Mouse (Mus musculus) hindbrain, embryonic 10.5 days (tissue): ENCODE measurements around the gene Adam12. TPM values are rescaled to one million over a fixed set of nuclear protein-coding genes. Genes with fewer than 3 reads are reported as not detected.
A peak's percentile ranks its signal among the peaks of the same experiment; 100 is the strongest.

Experiments
- DNase-seq: peaks from one replicate; pipeline ENCODE4 v3.0.0-alpha.2; 2017; ENCODE audit warnings: low spot score
- H3K27ac ChIP-seq: fragments of 300-500 bp; sonication (generic); 2 replicates; pipeline ENCODE4 v1.5.1; 2016; ENCODE audit warnings: mild to moderate bottlenecking, moderate library complexity
- H3K27me3 ChIP-seq: fragments of 300-500 bp; sonication (generic); 2 replicates; pipeline ENCODE4 v1.6.1; 2016; ENCODE audit warnings: mild to moderate bottlenecking; ENCODE audit not compliant: poor library complexity, insufficient read depth, severe bottlenecking
- H3K36me3 ChIP-seq: fragments of 300-500 bp; sonication (generic); 2 replicates; pipeline ENCODE4 v1.6.1; 2016; ENCODE audit warnings: mild to moderate bottlenecking, moderate library complexity
- H3K4me1 ChIP-seq: fragments of 300-500 bp; sonication (generic); replicated peaks from 2 replicates; pipeline ENCODE4 v1.6.1; 2016; ENCODE audit warnings: mild to moderate bottlenecking
- H3K4me3 ChIP-seq: fragments of 300-500 bp; sonication (generic); 2 replicates; pipeline ENCODE4 v1.5.1; 2016; ENCODE audit warnings: mild to moderate bottlenecking, moderate library complexity
- H3K9me3 ChIP-seq: fragments of 300-500 bp; sonication (generic); 2 replicates; pipeline ENCODE4 v1.6.1; 2016; ENCODE audit warnings: mild to moderate bottlenecking, moderate library complexity
- WGBS: fragments of 180-500 bp; shearing (Covaris S2); methylation state at CpG from one replicate; pipeline ENCODE4 v1.1.7; 2016; 5-methylcytosine and 5-hydroxymethylcytosine counted together
- polyA plus RNA-seq: library from polyadenylated mRNA; unstranded; fragments of >200 nt; fragmentation: Nextera tagmentation; extraction: Ambion mirVana; gene quantifications from 2 replicates; pipeline ENCODE4 v1.2.1, GENCODE M21; 2016

The Adam12 gene
- polyA plus RNA-seq, result 2.0 TPM in 2 replicates

- Histone ChIP-seq H3K9me3 (no peaks in the 10 kb centered on the region), H3K27me3 (peaks cover 5% of the 10 kb centered on the region; the same call in 1 of the 2 replicates), H3K4me3 (no peak within 1 kb of the TSS), H3K36me3 (no peaks in the 10 kb centered on the region), H3K27ac (no peak within 1 kb of the TSS), H3K4me1 (peaks cover 20% of the 10 kb centered on the region)
- 73% methylated on average over 14 of the region's 14 CpGs for WGBS
- DNase-seq, result no peak
These were observed at the start of gene Adam12 for GRCm38 (mm10) chr7:134231378-134232346. Adam12 (minus strand) TSS chr7:134232146.

GRCm38 (mm10) chr7:134272956-134273355 is 41.0 kb upstream of the Adam12 start:
- H3K27me3 ChIP-seq, result no peaks in the 10 kb centered on the region
- no peaks in the 10 kb centered on the region for H3K4me1 ChIP-seq
- 84% methylated on average over 5 of the region's 5 CpGs for WGBS

DNA sequence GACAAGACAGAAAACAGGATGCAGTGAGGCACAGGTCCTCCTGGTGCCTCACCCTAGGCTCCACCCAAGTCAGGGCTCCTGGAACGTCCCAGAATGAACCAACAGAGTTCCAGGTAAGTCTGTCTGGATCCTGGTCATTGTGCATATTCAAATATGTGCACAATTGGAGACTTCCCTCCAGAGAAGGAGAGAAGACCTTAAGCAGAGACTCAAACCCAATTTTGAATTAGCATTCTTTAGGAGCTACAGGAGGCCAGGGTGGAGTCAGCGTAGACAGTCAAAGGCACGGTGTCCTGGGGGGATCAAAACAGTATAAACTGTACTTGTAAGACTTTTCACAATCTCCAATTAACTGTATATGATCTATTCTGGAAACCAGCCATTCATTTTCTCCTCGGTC is 40.5 kb upstream of the Adam12 start:
- WGBS, result 72% methylated on average over 4 of the region's 4 CpGs
- Histone ChIP-seq H3K4me1 (no peaks in the 10 kb centered on the region), H3K36me3 (no peaks in the 10 kb centered on the region), H3K9me3 (no peaks in the 10 kb centered on the region), H3K27me3 (no peaks in the 10 kb centered on the region), H3K27ac (no peak overlapping the region), H3K4me3 (no peak overlapping the region)
- no peak for DNase-seq

More at GRCm38 (mm10) chr7:134272956-134273355, 41.0 kb upstream of the Adam12 start:
- Histone ChIP-seq H3K36me3 (no peaks in the 10 kb centered on the region), H3K27ac (no peak overlapping the region), H3K4me3 (no peak overlapping the region), H3K9me3 (no peaks in the 10 kb centered on the region)
- DNase-seq, result no peak

GRCm38 (mm10) chr7:134265783-134266182 is 33.8 kb upstream of the Adam12 start:
- Histone ChIP-seq H3K36me3 (no peaks in the 10 kb centered on the region), H3K9me3 (no peaks in the 10 kb centered on the region), H3K27me3 (no peaks in the 10 kb centered on the region), H3K27ac (no peak overlapping the region), H3K4me3 (no peak overlapping the region), H3K4me1 (peaks cover 13% of the 10 kb centered on the region; the same call in 1 of the 2 replicates)
- no peak for DNase-seq
- WGBS, result 82% methylated on average over 4 of the region's 4 CpGs

- H3K4me1 ChIP-seq, result peaks cover 13% of the 10 kb centered on the region; the same call in 1 of the 2 replicates
- no peaks in the 10 kb centered on the region for H3K27me3 ChIP-seq
- WGBS, result 42% methylated on average over 4 of the region's 4 CpGs
These were observed 31.4 kb upstream of the Adam12 start for GRCm38 (mm10) chr7:134263146-134263906.

DNA sequence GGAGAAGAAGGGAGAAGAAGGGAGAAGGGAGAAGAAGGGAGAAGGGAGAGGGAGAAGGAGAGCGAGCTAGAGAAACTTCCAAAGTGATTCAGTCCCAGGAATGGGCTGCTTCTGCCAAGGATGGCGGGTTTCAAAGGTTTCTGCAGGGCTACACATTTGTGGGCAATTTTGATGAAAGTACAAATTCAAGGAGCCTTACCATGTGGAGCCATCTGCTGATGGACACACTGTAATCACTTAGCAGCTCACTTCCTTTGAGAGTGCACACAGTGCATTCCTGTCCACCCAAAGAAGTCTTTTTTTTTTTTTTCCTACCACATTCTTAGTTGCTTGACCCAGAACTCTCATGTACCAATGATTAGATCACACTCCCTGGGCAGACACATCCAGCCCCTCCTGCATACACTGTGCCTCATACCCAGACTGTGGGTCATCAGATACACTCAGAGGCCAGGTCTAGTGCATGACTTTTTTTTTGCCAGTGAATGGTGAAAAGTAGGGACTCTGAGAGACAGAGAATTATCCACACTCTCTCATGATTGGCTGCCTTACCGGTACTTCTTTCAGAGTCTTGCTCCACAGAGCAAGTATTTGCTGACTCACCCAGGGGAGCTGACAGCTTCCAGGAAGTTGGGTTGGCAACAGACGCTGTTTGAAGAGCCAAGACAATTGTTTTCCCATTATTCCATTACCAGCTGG is 29.2 kb upstream of the Adam12 start:
- no peaks in the 10 kb centered on the region for H3K9me3 ChIP-seq
- no peak overlapping the region for H3K27ac ChIP-seq
- no peaks in the 10 kb centered on the region for H3K27me3 ChIP-seq
- 60% methylated on average over 4 of the region's 4 CpGs for WGBS
- no peaks in the 10 kb centered on the region for H3K36me3 ChIP-seq
- DNase-seq, result no peak
- peaks cover 13% of the 10 kb centered on the region; the same call in 1 of the 2 replicates for H3K4me1 ChIP-seq
- H3K4me3 ChIP-seq, result no peak overlapping the region

More at GRCm38 (mm10) chr7:134263146-134263906, 31.4 kb upstream of the Adam12 start:
- Histone ChIP-seq H3K4me3 (no peak overlapping the region), H3K27ac (no peak overlapping the region), H3K9me3 (no peaks in the 10 kb centered on the region), H3K36me3 (no peaks in the 10 kb centered on the region)
- peak; percentile 68 for DNase-seq

- Histone ChIP-seq H3K36me3 (no peaks in the 10 kb centered on the region), H3K27ac (no peak overlapping the region), H3K27me3 (no peaks in the 10 kb centered on the region), H3K9me3 (no peaks in the 10 kb centered on the region), H3K4me3 (no peak overlapping the region), H3K4me1 (peaks cover 13% of the 10 kb centered on the region; the same call in 1 of the 2 replicates)
- DNase-seq, result no peak
- WGBS, result 88% methylated on average over 7 of the region's 7 CpGs
These were observed 18.4 kb upstream of the Adam12 start for GRCm38 (mm10) chr7:134250273-134250870.

DNA sequence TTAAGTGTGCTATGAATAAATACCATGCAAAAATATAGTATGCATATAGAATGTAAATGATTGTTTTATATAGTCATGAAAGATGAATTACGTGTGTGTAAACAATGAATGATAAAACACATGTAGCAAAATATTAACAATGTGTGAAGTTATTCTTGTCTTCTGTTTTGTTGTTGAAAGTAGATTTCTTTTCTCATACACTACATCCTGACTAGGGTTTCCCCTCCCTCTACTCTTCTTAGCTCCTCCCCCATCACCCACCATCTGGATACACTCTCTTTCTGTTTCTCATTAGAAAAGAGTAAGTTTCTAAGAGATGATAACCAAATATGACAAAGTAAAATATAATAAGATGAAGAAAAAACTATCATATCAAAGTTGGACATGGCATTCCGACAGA is 16.1 kb upstream of the Adam12 start:
- Histone ChIP-seq H3K36me3 (no peaks in the 10 kb centered on the region), H3K27me3 (no peaks in the 10 kb centered on the region), H3K27ac (no peak overlapping the region), H3K4me3 (no peak overlapping the region), H3K9me3 (no peaks in the 10 kb centered on the region), H3K4me1 (peaks cover 13% of the 10 kb centered on the region; the same call in 1 of the 2 replicates)
- no peak for DNase-seq
- 97% methylated on average over 2 of the region's 2 CpGs for WGBS

DNA sequence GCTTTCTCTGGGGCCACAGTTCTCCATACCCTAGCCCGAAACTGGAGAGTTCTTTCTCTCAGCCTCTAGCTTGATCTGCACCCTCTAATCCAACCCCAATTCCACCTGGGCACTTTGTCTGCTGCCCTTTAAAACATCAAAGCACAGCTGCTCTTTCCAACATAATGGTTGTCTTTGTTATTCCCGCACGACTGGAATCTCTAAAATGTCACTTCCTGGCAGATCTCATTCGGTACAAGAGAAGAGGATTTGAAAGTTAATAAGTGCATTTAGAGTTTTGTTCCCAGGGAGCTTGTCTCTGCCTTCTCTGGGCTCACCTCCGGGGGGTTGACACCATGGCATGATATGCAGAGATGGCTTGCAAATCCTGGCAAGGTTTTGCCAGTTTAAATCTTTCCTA is 14.7 kb upstream of the Adam12 start:
- Histone ChIP-seq H3K36me3 (no peaks in the 10 kb centered on the region), H3K4me3 (no peak overlapping the region), H3K27me3 (no peaks in the 10 kb centered on the region), H3K27ac (peak overlapping the region; percentile 23; the same call in 1 of the 2 replicates), H3K4me1 (peaks cover 13% of the 10 kb centered on the region; the same call in 1 of the 2 replicates), H3K9me3 (no peaks in the 10 kb centered on the region)
- 43% methylated on average over 5 of the region's 5 CpGs for WGBS
- DNase-seq, result no peak

- no peak for DNase-seq
- Histone ChIP-seq H3K9me3 (no peaks in the 10 kb centered on the region), H3K27ac (no peak overlapping the region), H3K4me1 (peaks cover 13% of the 10 kb centered on the region; the same call in 1 of the 2 replicates), H3K4me3 (no peak overlapping the region), H3K27me3 (no peaks in the 10 kb centered on the region), H3K36me3 (no peaks in the 10 kb centered on the region)
- WGBS, result 81% methylated on average over 1 of the region's 1 CpGs
These were observed 10.8 kb upstream of the Adam12 start for GRCm38 (mm10) chr7:134242773-134243172.

- 85% methylated on average over 4 of the region's 4 CpGs for WGBS
- no peaks in the 10 kb centered on the region for H3K36me3 ChIP-seq
- no peak for DNase-seq
- no peak overlapping the region for H3K27ac ChIP-seq
- no peaks in the 10 kb centered on the region for H3K27me3 ChIP-seq
- peaks cover 4% of the 10 kb centered on the region; the same call in 1 of the 2 replicates for H3K4me1 ChIP-seq
- H3K9me3 ChIP-seq, result no peaks in the 10 kb centered on the region
- no peak overlapping the region for H3K4me3 ChIP-seq
These were observed 9.3 kb upstream of the Adam12 start for GRCm38 (mm10) chr7:134241212-134241611.

GRCm38 (mm10) chr7:134240579-134240978 is 8.6 kb upstream of the Adam12 start:
- no peaks in the 10 kb centered on the region for H3K27me3 ChIP-seq
- H3K9me3 ChIP-seq, result no peaks in the 10 kb centered on the region
- H3K4me3 ChIP-seq, result no peak overlapping the region
- DNase-seq, result no peak
- no peaks in the 10 kb centered on the region for H3K4me1 ChIP-seq
- H3K27ac ChIP-seq, result no peak overlapping the region
- whole genome bisulfite sequencing, result 92% methylated on average over 1 of the region's 1 CpGs
- no peaks in the 10 kb centered on the region for H3K36me3 ChIP-seq
